Mouse (Mus musculus): ENCODE measurements around the gene Nudt4. TPM values are rescaled to one million over a fixed set of nuclear protein-coding genes. Genes with fewer than 3 reads are reported as not detected.

Gene Nudt4
- polyA plus RNA-seq, 1 experiment from 2014 or later, result 139 TPM

GRCm38 (mm10) chr10:95542916-95543315 lies 21.0 kb downstream of the Nudt4 start:
- Histone ChIP-seq H3K27ac (ENCODE audit: low read depth, low read length) (no peak overlapping the region), H3K4me3 (ENCODE audit: low read depth, low read length) (no peak overlapping the region), H3K27me3 (ENCODE audit: control insufficient read depth, insufficient read depth, low read length) (no peaks in the 10 kb centered on the region), H3K4me2 (ENCODE audit: low read depth) (no peak overlapping the region), H3K4me1 (ENCODE audit: control insufficient read depth, insufficient read depth, low read length) (no peaks in the 10 kb centered on the region), H3K36me3 (ENCODE audit: control insufficient read depth, insufficient read depth, low read length) (0 out of 2 replicates have a peak, but pooled peaks cover 4% of the 10 kb centered on the region), H3K9me3 (ENCODE audit: control insufficient read depth, low read length) (no peaks in the 10 kb centered on the region), H3K9ac (ENCODE audit: low read length) (no peak overlapping the region)
- no peak for DNase-seq (ENCODE audit: low spot score)
- ATAC-seq (ENCODE audit: insufficient read depth, low FRiP score, low TSS enrichment), result no peak
- 95% methylated on average over 4 of the region's 4 CpGs for WGBS

- Histone ChIP-seq H3K27ac (ENCODE audit: low read depth, low read length) (no peak overlapping the region), H3K9me3 (ENCODE audit: control insufficient read depth, low read length) (no peaks in the 10 kb centered on the region), H3K27me3 (ENCODE audit: control insufficient read depth, insufficient read depth, low read length) (no peaks in the 10 kb centered on the region), H3K36me3 (ENCODE audit: control insufficient read depth, insufficient read depth, low read length) (0 out of 2 replicates have a peak, but pooled peaks cover 2% of the 10 kb centered on the region), H3K4me1 (ENCODE audit: control insufficient read depth, insufficient read depth, low read length) (no peaks in the 10 kb centered on the region), H3K4me2 (ENCODE audit: low read depth) (no peak overlapping the region), H3K9ac (ENCODE audit: low read length) (no peak overlapping the region), H3K4me3 (ENCODE audit: low read depth, low read length) (no peak overlapping the region)
- WGBS, result 93% methylated on average over 3 of the region's 3 CpGs
- no peak for DNase-seq (ENCODE audit: low spot score)
- ATAC-seq (ENCODE audit: insufficient read depth, low FRiP score, low TSS enrichment), result no peak
Measured at GRCm38 (mm10) chr10:95539841-95540240, 24.1 kb downstream of the Nudt4 start.

- H3K4me1 ChIP-seq (ENCODE audit: control insufficient read depth, insufficient read depth, low read length), result no peaks in the 10 kb centered on the region
- no peak for DNase-seq (ENCODE audit: low spot score)
- no peak overlapping the region for H3K4me2 ChIP-seq (ENCODE audit: low read depth)
Measured at GRCm38 (mm10) chr10:95539260-95539659, 24.7 kb downstream of the Nudt4 start.

GRCm38 (mm10) chr10:95536222-95536541 lies 27.8 kb downstream of the Nudt4 start:
- Histone ChIP-seq H3K4me2 (ENCODE audit: low read depth) (no peak overlapping the region), H3K27ac (ENCODE audit: low read depth, low read length) (no peak overlapping the region), H3K4me1 (ENCODE audit: control insufficient read depth, insufficient read depth, low read length) (no peaks in the 10 kb centered on the region), H3K4me3 (ENCODE audit: low read depth, low read length) (no peak overlapping the region), H3K27me3 (ENCODE audit: control insufficient read depth, insufficient read depth, low read length) (no peaks in the 10 kb centered on the region), H3K9me3 (ENCODE audit: control insufficient read depth, low read length) (no peaks in the 10 kb centered on the region), H3K9ac (ENCODE audit: low read length) (no peak overlapping the region), H3K36me3 (ENCODE audit: control insufficient read depth, insufficient read depth, low read length) (no peaks in the 10 kb centered on the region)
- 88% methylated on average over 6 of the region's 6 CpGs for WGBS
- DNase-seq (ENCODE audit: low spot score) (no peak), ATAC-seq (ENCODE audit: insufficient read depth, low FRiP score, low TSS enrichment) (no peak)

More at GRCm38 (mm10) chr10:95539260-95539659, 24.7 kb downstream of the Nudt4 start:
- Histone ChIP-seq H3K36me3 (ENCODE audit: control insufficient read depth, insufficient read depth, low read length) (0 out of 2 replicates have a peak, but pooled peaks cover 2% of the 10 kb centered on the region), H3K27me3 (ENCODE audit: control insufficient read depth, insufficient read depth, low read length) (no peaks in the 10 kb centered on the region), H3K9me3 (ENCODE audit: control insufficient read depth, low read length) (no peaks in the 10 kb centered on the region), H3K4me3 (ENCODE audit: low read depth, low read length) (no peak overlapping the region), H3K27ac (ENCODE audit: low read depth, low read length) (no peak overlapping the region), H3K9ac (ENCODE audit: low read length) (no peak overlapping the region)
- 85% methylated on average over 3 of the region's 3 CpGs for WGBS
- ATAC-seq (ENCODE audit: insufficient read depth, low FRiP score, low TSS enrichment), result no peak

- H3K27ac ChIP-seq (ENCODE audit: low read depth, low read length), result no peak overlapping the region
- no peak overlapping the region for H3K9ac ChIP-seq (ENCODE audit: low read length)
- no peaks in the 10 kb centered on the region for H3K36me3 ChIP-seq (ENCODE audit: control insufficient read depth, insufficient read depth, low read length)
- ATAC-seq (ENCODE audit: insufficient read depth, low FRiP score, low TSS enrichment), result no peak
- WGBS, result 93% methylated on average over 7 of the region's 8 CpGs
- no peak overlapping the region for H3K4me2 ChIP-seq (ENCODE audit: low read depth)
- 0 out of 2 replicates have a peak, but pooled peaks cover 2% of the 10 kb centered on the region for H3K4me1 ChIP-seq (ENCODE audit: control insufficient read depth, insufficient read depth, low read length)
- no peak for DNase-seq (ENCODE audit: low spot score)
- no peak overlapping the region for H3K4me3 ChIP-seq (ENCODE audit: low read depth, low read length)
- H3K27me3 ChIP-seq (ENCODE audit: control insufficient read depth, insufficient read depth, low read length), result no peaks in the 10 kb centered on the region
- H3K9me3 ChIP-seq (ENCODE audit: control insufficient read depth, low read length), result no peaks in the 10 kb centered on the region
Measured at GRCm38 (mm10) chr10:95535399-95536221, 28.3 kb downstream of the Nudt4 start.

GRCm38 (mm10) chr10:95533382-95533781 lies 30.6 kb downstream of the Nudt4 start:
- no peaks in the 10 kb centered on the region for H3K36me3 ChIP-seq (ENCODE audit: control insufficient read depth, insufficient read depth, low read length)
- 0 out of 2 replicates have a peak, but pooled peaks cover 2% of the 10 kb centered on the region for H3K4me1 ChIP-seq (ENCODE audit: control insufficient read depth, insufficient read depth, low read length)
- H3K4me3 ChIP-seq (ENCODE audit: low read depth, low read length), result no peak overlapping the region
- WGBS, result 94% methylated on average over 7 of the region's 7 CpGs
- no peak overlapping the region for H3K9ac ChIP-seq (ENCODE audit: low read length)
- DNase-seq (ENCODE audit: low spot score) (no peak), ATAC-seq (ENCODE audit: insufficient read depth, low FRiP score, low TSS enrichment) (no peak)
- no peak overlapping the region for H3K27ac ChIP-seq (ENCODE audit: low read depth, low read length)
- H3K9me3 ChIP-seq (ENCODE audit: control insufficient read depth, low read length), result no peaks in the 10 kb centered on the region
- no peaks in the 10 kb centered on the region for H3K27me3 ChIP-seq (ENCODE audit: control insufficient read depth, insufficient read depth, low read length)
- H3K4me2 ChIP-seq (ENCODE audit: low read depth), result no peak overlapping the region

GRCm38 (mm10) chr10:95532916-95533315 lies 31.0 kb downstream of the Nudt4 start:
- DNase-seq (ENCODE audit: low spot score) (no peak), ATAC-seq (ENCODE audit: insufficient read depth, low FRiP score, low TSS enrichment) (no peak)
- no peaks in the 10 kb centered on the region for H3K9me3 ChIP-seq (ENCODE audit: control insufficient read depth, low read length)
- H3K27me3 ChIP-seq (ENCODE audit: control insufficient read depth, insufficient read depth, low read length), result no peaks in the 10 kb centered on the region
- H3K27ac ChIP-seq (ENCODE audit: low read depth, low read length), result no peak overlapping the region
- no peak overlapping the region for H3K9ac ChIP-seq (ENCODE audit: low read length)
- H3K36me3 ChIP-seq (ENCODE audit: control insufficient read depth, insufficient read depth, low read length), result no peaks in the 10 kb centered on the region
- H3K4me2 ChIP-seq (ENCODE audit: low read depth), result no peak overlapping the region
- no peak overlapping the region for H3K4me3 ChIP-seq (ENCODE audit: low read depth, low read length)
- H3K4me1 ChIP-seq (ENCODE audit: control insufficient read depth, insufficient read depth, low read length), result 0 out of 2 replicates have a peak, but pooled peaks cover 2% of the 10 kb centered on the region
- 95% methylated on average over 5 of the region's 5 CpGs for WGBS

- no peaks in the 10 kb centered on the region for H3K27me3 ChIP-seq (ENCODE audit: control insufficient read depth, insufficient read depth, low read length)
- no peak overlapping the region for H3K4me3 ChIP-seq (ENCODE audit: low read depth, low read length)
- DNase-seq (ENCODE audit: low spot score), result no peak
- 0 out of 2 replicates have a peak, but pooled peaks cover 2% of the 10 kb centered on the region for H3K4me1 ChIP-seq (ENCODE audit: control insufficient read depth, insufficient read depth, low read length)
- WGBS, result 58% methylated on average over 2 of the region's 2 CpGs
- H3K9ac ChIP-seq (ENCODE audit: low read length), result no peak overlapping the region
- H3K36me3 ChIP-seq (ENCODE audit: control insufficient read depth, insufficient read depth, low read length), result no peaks in the 10 kb centered on the region
- no peak overlapping the region for H3K27ac ChIP-seq (ENCODE audit: low read depth, low read length)
- no peaks in the 10 kb centered on the region for H3K9me3 ChIP-seq (ENCODE audit: control insufficient read depth, low read length)
- H3K4me2 ChIP-seq (ENCODE audit: low read depth), result no peak overlapping the region
- ATAC-seq (ENCODE audit: insufficient read depth, low FRiP score, low TSS enrichment), result no peak
Measured at GRCm38 (mm10) chr10:95530551-95531121, 33.3 kb downstream of the Nudt4 start.
